Mouse (Mus musculus): Measurements from ENCODE around the gene Exd2. TPM values are rescaled to one million over a fixed set of nuclear protein-coding genes. Genes with fewer than 3 reads are reported as not detected.

Gene Exd2
- polyA plus RNA-seq, 2 experiments = 4.2 to 5.1 TPM

DNA sequence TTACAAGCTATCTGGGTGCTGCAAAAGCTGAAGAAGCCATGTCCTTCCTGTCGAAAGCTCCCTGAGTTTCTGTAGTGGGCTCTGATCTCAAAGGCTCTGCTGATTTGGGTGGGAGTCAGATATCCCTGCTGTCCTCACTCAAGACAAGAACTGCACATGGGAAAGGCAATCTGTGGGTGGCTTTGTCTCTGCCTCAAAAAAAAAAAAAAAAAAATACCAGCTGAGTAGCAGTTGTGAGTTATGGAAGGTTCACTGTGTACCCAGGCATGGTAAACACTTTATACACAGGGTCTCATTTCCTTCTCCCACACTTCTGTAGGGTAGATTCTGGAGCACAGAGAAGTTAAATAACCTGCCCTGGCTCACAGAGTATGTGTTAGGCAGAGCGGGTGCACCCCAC is 74.4 kb downstream of the Exd2 start:
- 50% methylated on average over 2 of the region's 2 CpGs for WGBS (ENCODE audit: insufficient replicate concordance)
- no peak for DNase-seq (ENCODE audit: low read depth in 3 of 3, low spot score in 3 of 3)
- no peak for TF ChIP-seq EP300 (IDR thresholded peaks at IDR 0.05; ENCODE audit: low read depth)
- no peak for TF ChIP-seq CTCF (IDR thresholded peaks at IDR 0.05; ENCODE audit: low read depth)

DNA sequence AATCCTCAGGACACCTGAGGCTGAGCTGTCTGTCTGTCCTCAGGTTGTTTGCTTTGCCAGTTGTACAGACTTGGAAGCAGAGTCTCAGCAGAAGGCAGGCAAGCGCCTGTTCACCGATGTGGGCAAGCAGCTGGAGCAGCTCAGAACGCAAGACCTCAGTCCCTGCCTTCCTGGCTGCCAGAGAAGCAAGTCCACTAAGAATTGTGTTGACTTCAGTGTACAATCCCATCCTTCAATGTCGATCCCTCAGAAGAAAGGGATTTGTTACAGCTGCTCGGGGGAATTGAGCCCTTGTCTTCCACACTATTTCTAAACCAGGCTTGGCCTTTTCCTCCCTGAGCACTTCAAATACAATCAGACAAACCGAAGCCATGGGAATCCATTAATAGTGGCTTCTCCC is 75.4 kb downstream of the Exd2 start:
- H3K4me3 ChIP-seq (ENCODE audit: insufficient read depth in 1 of 2, low read depth in 2 of 2, low read length in 2 of 2) = no peak overlapping the region
- no peaks in the 10 kb centered on the region for H3K4me1 ChIP-seq (replicated peaks; ENCODE audit: control insufficient read depth in 2 of 2, insufficient read depth in 2 of 2, low read length in 1 of 2)
- no peaks in the 10 kb centered on the region for H3K36me3 ChIP-seq (replicated peaks; ENCODE audit: control insufficient read depth, insufficient read depth, low read depth)
- DNase-seq (ENCODE audit: low read depth in 3 of 3, low spot score in 3 of 3) (no peak), ATAC-seq (ENCODE audit: insufficient read depth) (no peak)
- no peaks in the 10 kb centered on the region for H3K27me3 ChIP-seq (ENCODE audit: control insufficient read depth, insufficient read depth, low read length)
- no peaks in the 10 kb centered on the region for H3K9me3 ChIP-seq (ENCODE audit: control insufficient read depth, low read length)
- 62% methylated on average over 6 of the region's 6 CpGs for WGBS (ENCODE audit: insufficient replicate concordance)
- H3K4me2 ChIP-seq (ENCODE audit: low read depth) = no peak overlapping the region
- TF ChIP-seq EP300 (IDR thresholded peaks at IDR 0.05; ENCODE audit: low read depth) (no peak), CTCF (IDR thresholded peaks at IDR 0.05; ENCODE audit: low read depth) (no peak)
- H3K27ac ChIP-seq = no peak overlapping the region
- no peak overlapping the region for H3K9ac ChIP-seq (replicated peaks)

More for the DNA sequence above, 74.4 kb downstream of the Exd2 start:
- Histone ChIP-seq H3K36me3 (replicated peaks; ENCODE audit: control insufficient read depth, insufficient read depth, low read depth) (no peaks in the 10 kb centered on the region), H3K27ac (no peak overlapping the region), H3K4me1 (replicated peaks; ENCODE audit: control insufficient read depth in 2 of 2, insufficient read depth in 2 of 2, low read length in 1 of 2) (no peaks in the 10 kb centered on the region), H3K9ac (replicated peaks) (no peak overlapping the region), H3K9me3 (ENCODE audit: control insufficient read depth, low read length) (no peaks in the 10 kb centered on the region), H3K4me3 (ENCODE audit: insufficient read depth in 1 of 2, low read depth in 2 of 2, low read length in 2 of 2) (no peak overlapping the region), H3K27me3 (ENCODE audit: control insufficient read depth, insufficient read depth, low read length) (no peaks in the 10 kb centered on the region), H3K4me2 (ENCODE audit: low read depth) (no peak overlapping the region)
- no peak for ATAC-seq (ENCODE audit: insufficient read depth)

DNA sequence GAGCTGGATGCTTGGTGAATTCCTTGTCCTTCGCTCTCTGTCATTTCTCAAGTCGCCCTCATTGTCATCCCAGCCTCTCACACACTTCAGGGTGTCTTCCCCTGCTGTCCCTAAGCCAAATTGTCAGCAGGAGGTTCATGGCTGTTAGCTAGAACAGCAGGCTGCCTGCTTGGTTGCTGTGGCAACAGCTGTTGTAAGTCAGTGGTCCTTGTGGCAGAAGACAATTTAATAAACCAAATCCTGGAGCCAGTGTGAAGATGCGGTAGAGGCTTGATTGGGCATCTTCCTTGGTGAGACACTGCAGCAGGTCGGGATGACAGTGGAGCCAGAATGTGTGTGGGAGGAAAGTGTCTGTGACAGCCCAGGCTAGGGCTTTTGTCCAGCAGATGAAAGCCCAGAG is 82.4 kb downstream of the Exd2 start:
- TF ChIP-seq CTCF (IDR thresholded peaks at IDR 0.05; ENCODE audit: low read depth) (no peak), EP300 (IDR thresholded peaks at IDR 0.05; ENCODE audit: low read depth) (no peak)
- WGBS (ENCODE audit: insufficient replicate concordance) = 21% methylated on average over 4 of the region's 4 CpGs
- no peak overlapping the region for H3K27ac ChIP-seq
- H3K4me3 ChIP-seq (ENCODE audit: insufficient read depth in 1 of 2, low read depth in 2 of 2, low read length in 2 of 2) = no peak overlapping the region
- H3K9me3 ChIP-seq (ENCODE audit: control insufficient read depth, low read length) = no peaks in the 10 kb centered on the region
- H3K9ac ChIP-seq (replicated peaks) = no peak overlapping the region
- no peaks in the 10 kb centered on the region for H3K4me1 ChIP-seq (replicated peaks; ENCODE audit: control insufficient read depth in 2 of 2, insufficient read depth in 2 of 2, low read length in 1 of 2)
- no peaks in the 10 kb centered on the region for H3K36me3 ChIP-seq (replicated peaks; ENCODE audit: control insufficient read depth, insufficient read depth, low read depth)
- H3K27me3 ChIP-seq (ENCODE audit: control insufficient read depth, insufficient read depth, low read length) = no peaks in the 10 kb centered on the region; the same call in 1 of the 2 replicates
- DNase-seq (ENCODE audit: low read depth in 3 of 3, low spot score in 3 of 3) = no peak
- H3K4me2 ChIP-seq (ENCODE audit: low read depth) = no peak overlapping the region
- ATAC-seq (ENCODE audit: insufficient read depth) = no peak

DNA sequence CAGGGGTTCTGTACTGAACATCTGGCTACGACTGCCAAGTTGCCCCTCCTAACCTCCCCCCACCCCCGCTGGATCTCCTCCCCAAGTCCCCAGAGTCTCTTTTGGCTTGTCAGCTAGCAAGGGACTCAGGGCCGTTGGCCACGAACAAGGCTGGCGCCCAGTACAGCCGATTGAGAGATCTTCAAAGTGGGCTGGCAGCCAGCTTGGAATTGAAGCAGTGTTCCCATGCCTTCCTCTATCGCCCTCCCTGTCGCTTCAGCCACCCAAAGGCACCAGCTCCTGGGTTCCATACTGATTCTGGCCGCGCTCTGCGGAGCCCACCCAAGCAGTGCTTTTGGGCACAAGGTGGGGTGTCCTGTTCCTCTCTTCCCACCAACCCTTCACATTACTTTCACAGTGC is 86.8 kb downstream of the Exd2 start:
- DNase-seq (ENCODE audit: low read depth in 3 of 3, low spot score in 3 of 3) (no peak), ATAC-seq (ENCODE audit: insufficient read depth) (no peak)
- TF ChIP-seq CTCF (IDR thresholded peaks at IDR 0.05; ENCODE audit: low read depth) = no peak
- TF ChIP-seq EP300 (IDR thresholded peaks at IDR 0.05; ENCODE audit: low read depth) = no peak
- H3K36me3 ChIP-seq (replicated peaks; ENCODE audit: control insufficient read depth, insufficient read depth, low read depth) = no peaks in the 10 kb centered on the region
- no peaks in the 10 kb centered on the region; the same call in 1 of the 2 replicates for H3K27me3 ChIP-seq (ENCODE audit: control insufficient read depth, insufficient read depth, low read length)
- WGBS (ENCODE audit: insufficient replicate concordance) = 68% methylated on average over 11 of the region's 11 CpGs
- no peak overlapping the region for H3K4me3 ChIP-seq (ENCODE audit: insufficient read depth in 1 of 2, low read depth in 2 of 2, low read length in 2 of 2)
- H3K4me2 ChIP-seq (ENCODE audit: low read depth) = no peak overlapping the region
- no peak overlapping the region for H3K9ac ChIP-seq (replicated peaks)
- no peaks in the 10 kb centered on the region for H3K4me1 ChIP-seq (replicated peaks; ENCODE audit: control insufficient read depth in 2 of 2, insufficient read depth in 2 of 2, low read length in 1 of 2)
- H3K9me3 ChIP-seq (ENCODE audit: control insufficient read depth, low read length) = no peaks in the 10 kb centered on the region
- H3K27ac ChIP-seq = no peak overlapping the region

Other genes with a start within 250 kb of the Exd2 start
- 9.8 and 14.0 TPM in 2 replicates for gene Actn1, start 202.7 kb upstream of the Exd2 start, polyA plus RNA-seq (2012; rRNA removed)
- gene Actn1, start 202.7 kb upstream of the Exd2 start, polyA plus RNA-seq (2014; fragmentation: Nextera tagmentation; extraction: Ambion mirVana) = 5.6 and 6.9 TPM in 2 replicates
- gene Dcaf5, start 26.5 kb upstream of the Exd2 start, polyA plus RNA-seq (2012; rRNA removed) = 3.1 and 4.0 TPM in 2 replicates
- gene Dcaf5, start 26.5 kb upstream of the Exd2 start, polyA plus RNA-seq (2014; fragmentation: Nextera tagmentation; extraction: Ambion mirVana) = 1.6 and 2.3 TPM in 2 replicates
- gene Galnt16, start 55.2 kb downstream of the Exd2 start, polyA plus RNA-seq (2012; rRNA removed) = 0.05 and 0.07 TPM in 2 replicates
- gene Galnt16, start 55.2 kb downstream of the Exd2 start, polyA plus RNA-seq (2014; fragmentation: Nextera tagmentation; extraction: Ambion mirVana) = 0.04 TPM in 1 of 2 replicates, not detected in the other
- 8.5 and 9.6 TPM in 2 replicates for gene Slc39a9, start 180.8 kb downstream of the Exd2 start, polyA plus RNA-seq (2012; rRNA removed)
- gene Slc39a9, start 180.8 kb downstream of the Exd2 start, polyA plus RNA-seq (2014; fragmentation: Nextera tagmentation; extraction: Ambion mirVana) = 10.1 and 11.1 TPM in 2 replicates
- 88.4 and 144 TPM in 2 replicates for gene Erh, start 181.2 kb downstream of the Exd2 start, polyA plus RNA-seq (2012; rRNA removed)
- 123 and 140 TPM in 2 replicates for gene Erh, start 181.2 kb downstream of the Exd2 start, polyA plus RNA-seq (2014; fragmentation: Nextera tagmentation; extraction: Ambion mirVana)
- 0.19 and 0.22 TPM in 2 replicates for gene Plekhd1, start 229.5 kb downstream of the Exd2 start, polyA plus RNA-seq (2012; rRNA removed)
- gene Plekhd1, start 229.5 kb downstream of the Exd2 start, polyA plus RNA-seq (2014; fragmentation: Nextera tagmentation; extraction: Ambion mirVana) = 0.10 and 0.14 TPM in 2 replicates